Mouse (Mus musculus) T-helper 17 cell (primary cell): ENCODE results near the gene Elob.

ENCODE experiments used
- in situ Hi-C, 2 experiments: fragments of 300-600 bp; cut with MboI, MseI; formaldehyde crosslinking; loops; 1 replicate in 1 of 2; 2 replicates in 1 of 2; pipeline ENCODE4 v1.15.1; 2025; ENCODE audit warnings: high pct_unique_total_duplicates in 2 of 2

Gene Elob

GRCm38 (mm10) chr17:23829064-23829619 is at the start of gene Elob:
Gene Elob (minus strand): TSS chr17:23829136.
- in situ Hi-C loops: loop anchor here in 1 of 2 experiments (10.0 kb wide), 1 partner anchor 54 kb away; the partner anchor contains the start of gene Flywch1

GRCm38 (mm10) chr17:23877166-23877565 is 48.2 kb upstream of the Elob start:
- in situ Hi-C loops: no loop called here

DNA sequence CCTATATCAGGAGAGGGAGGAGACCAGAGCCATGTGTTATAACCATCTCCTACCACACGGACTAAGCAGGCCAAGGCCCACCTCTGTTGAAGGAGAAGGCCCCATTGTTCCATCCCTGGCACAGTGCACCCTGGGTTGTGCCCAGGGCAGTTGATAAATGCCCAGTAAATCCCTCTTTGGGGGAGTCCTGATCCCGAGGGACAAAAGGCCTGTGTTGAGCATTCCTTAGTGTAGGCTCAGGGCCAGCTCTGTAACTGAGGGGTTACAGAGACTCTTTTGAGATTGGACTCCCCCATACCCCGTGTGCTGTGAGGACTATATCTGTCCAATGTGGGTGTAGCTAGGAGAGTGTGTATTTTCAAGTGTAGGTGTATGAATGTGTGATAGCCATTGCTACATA is 47.8 kb upstream of the Elob start:
- in situ Hi-C loops: no loop called here

GRCm38 (mm10) chr17:23873884-23874856 is 45.2 kb upstream of the Elob start:
- in situ Hi-C loops: no loop called here

GRCm38 (mm10) chr17:23868513-23868912 is 39.6 kb upstream of the Elob start:
- in situ Hi-C loops: no loop called here

- in situ Hi-C loops: no loop called here
Observed at GRCm38 (mm10) chr17:23867756-23868155, 38.8 kb upstream of the Elob start, which contains the start of gene Prss21. Gene Prss21 (plus strand): TSS chr17:23868056.

GRCm38 (mm10) chr17:23862926-23863325 is 34.0 kb upstream of the Elob start:
- in situ Hi-C loops: no loop called here

DNA sequence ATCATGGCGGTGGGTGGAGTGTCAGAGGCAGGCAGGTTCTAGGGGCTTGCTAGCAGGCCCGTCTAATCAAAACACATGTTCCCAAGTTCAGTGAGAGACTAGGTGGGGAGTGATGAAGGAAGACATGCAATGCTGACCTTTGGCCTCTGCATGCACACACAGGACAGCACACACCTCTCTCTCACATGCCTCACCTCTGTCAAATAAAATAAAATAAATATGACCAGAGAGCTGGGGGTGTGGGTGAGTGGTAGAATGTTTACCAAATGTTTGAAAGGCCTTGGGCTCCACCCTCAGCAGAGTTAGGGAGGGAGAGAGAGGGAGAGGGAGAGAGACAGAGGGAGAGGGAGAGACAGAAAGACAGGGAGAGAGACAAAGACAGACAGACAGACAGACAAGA is 29.0 kb upstream of the Elob start:
- in situ Hi-C loops: no loop called here

DNA sequence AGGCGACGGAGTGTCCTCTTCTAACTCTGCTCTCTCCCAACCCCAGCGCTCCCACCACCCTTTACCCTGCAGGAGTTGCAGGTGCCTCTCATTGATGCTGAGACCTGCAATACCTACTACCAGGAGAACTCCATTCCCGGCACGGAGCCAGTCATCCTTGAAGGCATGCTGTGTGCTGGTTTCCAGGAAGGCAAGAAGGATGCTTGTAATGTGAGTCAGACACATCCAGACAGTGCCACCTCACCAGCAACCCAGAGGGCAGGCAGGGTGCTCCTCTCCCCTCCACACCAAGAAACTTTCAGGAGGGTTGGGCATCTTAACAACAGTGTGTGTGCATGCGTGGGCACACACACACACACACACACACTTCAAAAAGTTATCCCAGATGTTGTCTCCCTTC is 28.3 kb upstream of the Elob start:
- in situ Hi-C loops: no loop called here

DNA sequence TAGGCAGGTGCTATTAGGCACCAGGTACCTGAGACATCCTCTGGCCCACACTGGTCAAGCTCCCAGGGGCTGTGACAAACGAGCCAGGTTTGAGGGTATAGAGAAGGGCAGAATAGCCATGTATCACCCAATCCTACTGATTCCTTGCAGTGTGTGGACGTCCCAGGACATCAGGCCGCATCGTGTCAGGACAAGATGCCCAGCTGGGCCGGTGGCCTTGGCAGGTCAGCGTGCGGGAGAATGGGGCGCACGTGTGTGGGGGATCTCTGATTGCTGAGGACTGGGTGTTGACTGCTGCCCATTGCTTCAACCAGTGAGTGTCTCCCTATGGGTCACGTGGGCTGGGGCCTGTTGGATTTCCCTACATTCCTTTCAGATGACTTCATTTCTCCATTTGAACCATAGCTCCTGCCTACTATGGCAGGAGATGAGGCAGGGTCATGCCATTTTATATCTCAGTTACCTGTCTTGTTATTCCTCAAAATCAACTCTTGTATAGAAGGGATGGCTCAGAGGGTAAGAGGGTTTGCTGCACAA is 25.4 kb upstream of the Elob start:
- in situ Hi-C loops: loop anchor here (5.0 kb wide), 2 partner anchors 102 to 103 kb away; partner anchors contain the start of gene Sbpl (in 1 of the 2)

DNA sequence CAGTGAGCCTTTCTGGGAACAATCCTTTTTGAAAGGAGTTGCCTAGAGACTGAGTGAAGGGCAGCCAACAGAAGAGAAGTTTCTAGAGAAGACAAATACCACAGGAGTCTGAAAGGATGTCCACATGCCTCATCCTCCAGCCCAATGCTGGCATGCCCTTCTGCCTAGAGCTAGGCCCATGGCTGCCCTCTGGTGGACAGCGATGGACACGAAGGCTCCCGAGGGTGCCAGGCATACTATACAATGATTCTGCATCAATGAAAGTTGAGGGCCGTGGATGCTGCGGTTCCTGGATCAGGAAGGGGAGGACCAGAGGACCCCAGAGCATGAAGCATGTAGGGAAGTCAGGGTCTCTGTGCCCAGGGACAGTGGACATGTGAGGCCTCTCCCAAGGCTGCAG is 24.4 kb upstream of the Elob start:
- in situ Hi-C loops: loop anchor here (5.0 kb wide), 2 partner anchors 101 to 104 kb away; partner anchors contain the start of gene Sbpl (in 1 of the 2)

- in situ Hi-C loops: loop anchor here (5.0 kb wide), 2 partner anchors 99 to 106 kb away; partner anchors contain the start of gene Sbpl (in 1 of the 2)
Observed at GRCm38 (mm10) chr17:23850853-23851749, 22.2 kb upstream of the Elob start.

DNA sequence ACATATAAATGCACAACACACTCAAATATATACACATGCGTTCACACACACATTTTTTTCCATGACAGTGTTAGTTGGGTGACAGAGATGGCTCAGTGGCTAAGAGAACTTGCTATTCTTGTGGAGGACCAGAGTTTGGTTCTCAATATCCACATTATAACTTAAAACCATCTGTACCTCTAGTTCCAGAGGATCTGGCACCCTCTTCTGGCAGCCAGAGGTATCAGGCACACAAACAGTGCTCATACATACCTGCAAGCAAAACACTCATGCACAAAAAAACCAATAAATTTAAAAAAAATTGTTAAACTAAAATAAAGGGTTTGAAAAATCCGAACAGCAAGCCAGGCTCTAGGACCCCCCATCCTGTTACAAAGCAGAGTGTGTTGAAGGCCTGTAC is 21.1 kb upstream of the Elob start:
- in situ Hi-C loops: loop anchor here (5.0 kb wide), 2 partner anchors 98 to 107 kb away; partner anchors contain the start of gene Sbpl (in 1 of the 2)

DNA sequence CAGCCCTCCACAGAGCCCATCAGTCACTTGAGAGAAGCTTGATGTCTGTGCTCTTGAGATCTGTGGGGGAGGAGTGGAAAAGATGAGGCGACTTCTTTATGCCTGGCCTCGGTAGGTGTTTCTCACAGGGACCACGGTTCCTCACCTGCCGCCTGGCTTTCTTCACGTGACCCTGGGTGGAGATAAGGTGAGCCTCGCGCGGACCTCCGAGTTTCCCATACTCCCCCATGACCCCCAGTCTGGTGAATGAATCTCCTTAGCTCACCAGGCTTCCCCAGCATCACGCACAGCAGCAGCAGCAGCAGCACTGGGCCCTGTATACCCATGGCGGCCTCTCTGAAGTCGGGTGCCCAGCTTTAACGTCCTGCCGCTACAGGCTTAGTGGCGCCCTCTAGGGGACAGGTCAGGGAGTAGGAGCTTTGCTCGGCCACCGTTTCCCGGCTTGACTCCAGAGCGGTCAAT is 14.9 kb upstream of the Elob start, which contains the start of the genes Prss32 and Prss41:
TSS of gene Prss32 (plus strand) at position 44 of the 462 bp plus-strand sequence.
TSS of gene Prss41 (minus strand) at position 361 of the 462 bp plus-strand sequence.
- in situ Hi-C loops: loop anchor here in 1 of 2 experiments (5.0 kb wide), 1 partner anchor 67 kb away; no protein-coding TSS in a partner anchor

DNA sequence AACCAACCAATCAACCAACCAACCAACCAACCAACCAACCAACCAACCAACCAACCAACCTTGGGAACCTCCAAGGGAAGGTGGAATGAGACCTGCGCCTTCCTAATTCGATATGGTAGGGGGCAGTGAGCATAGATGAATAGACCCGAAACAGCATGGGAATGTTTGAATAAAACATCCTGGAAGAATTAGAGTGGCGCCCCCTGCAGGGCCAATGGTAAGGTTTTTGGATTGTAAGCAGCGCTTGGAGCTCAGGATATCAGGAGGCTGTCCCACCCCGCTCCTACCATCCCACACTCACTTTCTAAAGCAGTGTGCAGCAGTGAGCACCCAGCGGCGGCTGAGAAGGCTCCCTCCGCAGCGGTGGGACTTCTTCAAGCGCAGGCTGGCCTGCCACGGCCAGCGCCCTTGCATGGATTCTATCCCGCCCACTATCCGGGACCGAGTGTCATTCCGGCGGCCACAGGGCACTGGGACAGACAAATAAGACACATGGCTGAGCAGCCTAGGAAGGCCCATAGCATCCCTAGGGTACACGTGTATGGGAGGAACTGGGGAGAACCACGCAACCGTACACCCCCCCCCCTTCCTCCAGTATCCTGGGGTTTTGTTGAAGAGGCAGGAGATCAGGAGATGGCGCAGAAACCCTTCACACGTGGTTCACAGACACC is 14.3 kb upstream of the Elob start:
- in situ Hi-C loops: loop anchor here in 1 of 2 experiments (5.0 kb wide), 1 partner anchor 66 kb away; no protein-coding TSS in a partner anchor

DNA sequence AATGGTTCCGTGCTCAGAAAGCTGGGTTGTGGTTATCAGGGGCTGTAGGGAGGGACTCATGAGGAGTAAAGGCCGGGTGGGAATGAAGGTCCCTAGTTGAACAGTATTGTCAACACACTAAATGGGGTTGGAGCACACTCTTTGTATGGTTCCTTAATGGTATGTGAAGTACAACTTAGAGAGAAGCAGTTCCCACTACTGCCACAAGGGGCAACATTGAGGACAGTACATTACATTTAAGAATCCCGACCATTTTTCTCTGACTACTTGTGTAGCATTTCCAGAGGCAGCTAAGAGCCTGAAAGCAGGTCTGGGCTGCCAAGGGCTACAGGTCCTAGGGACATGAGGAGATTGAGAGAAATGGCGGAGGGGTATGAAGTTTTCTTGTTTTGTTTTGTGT is 12.2 kb upstream of the Elob start:
- in situ Hi-C loops: loop anchor here in 1 of 2 experiments (5.0 kb wide), 1 partner anchor 64 kb away; no protein-coding TSS in a partner anchor

GRCm38 (mm10) chr17:23836006-23836575 is 7.2 kb upstream of the Elob start, which contains the start of gene Prss33:
Gene Prss33 (minus strand): TSS chr17:23836056.
- in situ Hi-C loops: no loop called here

DNA sequence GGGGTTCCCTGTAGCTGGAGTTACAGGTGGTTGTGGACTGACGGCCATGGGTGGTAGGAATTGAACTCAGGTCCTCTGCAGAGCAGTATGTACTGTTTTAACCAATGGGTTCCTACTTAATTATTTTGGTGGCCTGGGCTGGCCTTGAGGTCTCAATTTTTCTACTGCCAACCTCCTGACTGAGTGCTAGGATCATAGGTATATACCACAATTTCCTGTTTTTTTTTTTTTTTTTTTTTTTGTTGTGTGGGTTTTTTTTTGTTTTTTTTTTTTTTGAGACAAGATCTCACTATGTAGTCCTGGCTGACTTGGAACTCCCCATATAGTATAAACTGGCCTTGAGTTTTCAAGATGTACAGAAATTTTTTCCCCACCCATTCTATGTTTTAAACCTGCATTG is 2.3 kb upstream of the Elob start:
- in situ Hi-C loops: no loop called here

DNA sequence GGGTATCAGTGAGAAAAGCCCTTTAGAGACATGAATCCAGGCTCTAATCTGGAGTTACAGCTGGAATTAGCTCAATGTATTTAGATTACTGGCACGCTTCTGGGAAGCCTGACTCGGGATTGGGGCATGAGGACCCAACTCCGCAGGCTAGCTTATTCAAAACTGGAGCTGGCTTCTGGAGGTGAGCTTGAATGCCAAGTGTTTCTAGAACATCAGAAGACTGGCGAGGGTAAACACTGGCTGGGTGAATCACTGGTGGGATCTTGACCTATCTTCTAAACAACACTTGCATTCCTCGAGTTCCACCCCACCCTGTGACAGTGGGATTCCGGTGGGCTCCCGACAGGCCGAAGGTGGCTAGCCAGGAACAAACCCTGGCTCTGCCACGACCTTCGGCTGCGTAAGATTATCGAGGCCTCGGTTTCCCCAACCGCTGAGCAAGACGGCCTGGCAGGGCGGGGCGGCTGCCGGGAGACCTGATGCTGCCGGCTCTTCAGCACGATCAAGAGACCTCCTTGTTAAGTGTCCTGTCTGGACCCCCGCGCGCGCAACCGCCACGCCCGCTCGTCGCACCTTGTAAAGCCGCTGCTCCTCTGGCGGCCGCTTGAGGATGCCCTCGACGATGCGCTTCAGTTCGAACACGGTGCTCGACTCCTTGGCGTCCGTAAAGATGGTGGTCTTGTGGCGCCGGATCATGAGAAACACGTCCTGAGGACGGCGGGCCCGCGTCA is 500 bp downstream of the Elob start:
- in situ Hi-C loops: loop anchor here in 1 of 2 experiments (10.0 kb wide), 1 partner anchor 54 kb away; the partner anchor contains the start of gene Flywch1
